8 mouse cellular contexts compared by ENCODE assay signal in genomic region chr9:62980162-62980776, GRCm38 (mm10). TPM values are rescaled to one million over a fixed set of nuclear protein-coding genes. Genes with fewer than 3 reads are reported as not detected.
DNase-seq lines count a peak whose midpoint lies in the region; ATAC-seq lines count a peak whose summit lies in the region.

No protein-coding gene starts in this region.

- H3K36me3 ChIP-seq in embryonic facial prominence, embryonic 14.5 days (ENCODE audit: control insufficient read depth, insufficient read depth, low read length) = no peaks in the 10 kb centered on the region
- no peaks in the 10 kb centered on the region for H3K36me3 ChIP-seq in macrophage (ENCODE audit: inconsistent target)

- 0 out of 2 replicates have a peak, but pooled peaks cover 11% of the 10 kb centered on the region for H3K4me1 ChIP-seq in embryonic facial prominence, embryonic 14.5 days (ENCODE audit: control insufficient read depth, insufficient read depth, low read length)

- peak overlapping the region; percentile 91 for H3K9ac ChIP-seq in embryonic facial prominence, embryonic 14.5 days (ENCODE audit: low read depth, low read length)

- H3K27ac ChIP-seq in embryonic facial prominence, embryonic 14.5 days (replicated peaks; ENCODE audit: low read depth, low read length) = peak overlapping the region; percentile 97
- H3K27ac ChIP-seq in macrophage = peak overlapping the region; percentile 38

- H3K4me3 ChIP-seq in embryonic facial prominence, embryonic 14.5 days (ENCODE audit: low read depth, low read length) = peak overlapping the region; percentile 96
- H3K4me3 ChIP-seq in macrophage (ENCODE audit: inconsistent target) = peak overlapping the region; percentile 86

- no peaks in the 10 kb centered on the region for H3K27me3 ChIP-seq in embryonic facial prominence, embryonic 14.5 days (replicated peaks; ENCODE audit: control insufficient read depth, insufficient read depth, low read length)

- ATAC-seq in CD4-positive, CD25-positive, alpha-beta regulatory T cell, adult 4 months = peak; percentile 37
- peak; percentile 18 for ATAC-seq in activated CD4-positive, CD25-positive, alpha-beta regulatory T cell, adult 4 months
- ATAC-seq in embryonic facial prominence, embryonic 14.5 days (ENCODE audit: low read depth) = peak; percentile 79

- peaks cover 52% of the 10 kb centered on the region for H3K79me2 ChIP-seq in macrophage (ENCODE audit: inconsistent target)

- no peaks in the 10 kb centered on the region for H3K9me3 ChIP-seq in embryonic facial prominence, embryonic 14.5 days (ENCODE audit: control insufficient read depth, low read length)

- peak overlapping the region; percentile 83 for H3K4me2 ChIP-seq in embryonic facial prominence, embryonic 14.5 days (ENCODE audit: low read depth, low read length)

- 1% methylated on average over 17 of the region's 63 CpGs for WGBS in embryonic facial prominence, embryonic 14.5 days
- WGBS in macrophage (ENCODE audit: missing documents) = under 1% methylated on average over 53 of the region's 63 CpGs

- peak; percentile 48 for DNase-seq in embryonic facial prominence, embryonic 14.5 days (ENCODE audit: low spot score)
- DNase-seq in heart, postnatal 4 days = peak; percentile 46
- DNase-seq in layer of hippocampus, postnatal 36 days = peak; percentile 18 to 32
- DNase-seq in retina, postnatal 7 days (ENCODE audit: low read depth, low spot score) = peak; percentile 24
- DNase-seq in urinary bladder, postnatal 4 days (ENCODE audit: low spot score in 2 of 2) = peak; percentile 40 to 61

RNA-seq across cellular contexts. Expression of gene Pias1, which starts 7.5 kb away (rescaled TPM):
- polyA plus RNA-seq in CD4-positive, CD25-positive, alpha-beta regulatory T cell, adult 4 months (2017; shearing (Covaris generic)) = 100 to 1,000 TPM; 160 to 181 TPM
- polyA plus RNA-seq in activated CD4-positive, CD25-positive, alpha-beta regulatory T cell, adult 4 months (2017; shearing (Covaris generic)) = 100 to 1,000 TPM; 132 to 142 TPM
- 47.2 and 49.5 TPM in 2 replicates for polyA plus RNA-seq in embryonic facial prominence, embryonic 14.5 days (2014; fragmentation: Nextera tagmentation; extraction: Ambion mirVana)
- total RNA-seq in heart, postnatal 4 days (2021) = 10 to 100 TPM; 26.3 to 30.5 TPM
- total RNA-seq in layer of hippocampus, postnatal 36 days (2021) = 10 to 100 TPM; 63.6 to 70.2 TPM
- 100 to 1,000 TPM in 8 of 26 experiments, 10 to 100 TPM in 18; 52.0 to 113 (median 89.9) TPM for total RNA-seq in macrophage (2018; cell fraction: chromatin; rRNA removed)
- 10 to 100 TPM; 18.8 to 31.6 (median 26.4) TPM for total RNA-seq in macrophage (2018; cell fraction: cytosol; rRNA removed)
- total RNA-seq in macrophage (2018; cell fraction: nucleus; rRNA removed) = 100 to 1,000 TPM in 3 of 26 experiments, 10 to 100 TPM in 23; 48.7 to 121 (median 67.8) TPM
- polyA plus RNA-seq in macrophage (2018) = 22.1 to 40.5 TPM (median 30.9 TPM) in 3 replicates

Comparison
In these comparisons a context has a peak if more than half of its experiments do, and no peak if none do; other contexts are left out.
1. Peak in every context shown above with its lines: DNase-seq, ATAC-seq, H3K4me3 ChIP-seq and H3K27ac ChIP-seq.
2. ATAC-seq: peak in every context shown above with its lines; median percentile 79 in embryonic facial prominence, embryonic 14.5 days; 37 in CD4-positive, CD25-positive, alpha-beta regulatory T cell, adult 4 months; 18 in activated CD4-positive, CD25-positive, alpha-beta regulatory T cell, adult 4 months.